ENCODE assay signal across 8 mouse cellular contexts in the genomic region with DNA sequence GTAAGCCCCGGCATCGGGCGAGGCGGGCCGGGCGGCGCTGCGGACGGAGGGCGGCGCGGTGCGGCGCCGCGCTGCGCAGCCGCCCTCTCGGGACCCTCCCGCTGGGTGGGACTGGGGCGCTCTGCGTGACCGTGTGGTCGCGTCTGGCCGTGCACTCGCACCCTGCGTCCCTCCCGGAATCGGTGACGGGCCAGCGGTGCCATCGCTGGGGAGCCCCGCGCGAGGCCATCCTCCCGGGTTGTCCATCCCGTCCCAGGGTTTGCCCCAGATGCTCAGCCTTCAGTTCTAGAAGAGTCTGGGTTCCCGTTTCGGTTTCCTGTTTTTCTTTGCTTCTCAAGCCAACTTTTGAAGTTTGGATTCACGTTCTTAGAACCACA. TPM values are rescaled to one million over a fixed set of nuclear protein-coding genes. Genes with fewer than 3 reads are reported as not detected.
DNase-seq lines count a peak whose midpoint lies in the region; ATAC-seq and TF ChIP-seq lines count a peak whose summit lies in the region.

No protein-coding gene starts in this region.

- H3K4me3 ChIP-seq in bone marrow, adult 2 months (replicated peaks; ENCODE audit: control insufficient read depth, low read depth, low read length): peak overlapping the region; percentile 87
- peak overlapping the region; percentile 91 for H3K4me3 ChIP-seq in lung, embryonic 16.5 days (ENCODE audit: low read length)

- peak overlapping the region; percentile 88 for H3K9ac ChIP-seq in lung, embryonic 16.5 days (ENCODE audit: low read length)

- H3K4me1 ChIP-seq in bone marrow, adult 2 months (ENCODE audit: control insufficient read depth, insufficient read depth, low read length): no peaks in the 10 kb centered on the region
- peaks cover 7% of the 10 kb centered on the region; the same call in 1 of the 2 replicates for H3K4me1 ChIP-seq in lung, embryonic 16.5 days (replicated peaks; ENCODE audit: control insufficient read depth, insufficient read depth, low read length)

- TF ChIP-seq POLR2A in bone marrow, adult 2 months (IDR thresholded peaks at IDR 0.05; ENCODE audit: borderline replicate concordance, control insufficient read depth, low read depth, low read length): no peak

- 0 out of 2 replicates have a peak, but pooled peaks cover 2% of the 10 kb centered on the region for H3K36me3 ChIP-seq in lung, embryonic 16.5 days (ENCODE audit: control insufficient read depth, insufficient read depth, low read length)
- H3K36me3 ChIP-seq in splenic B cell, adult 2 months (ENCODE audit: control insufficient read depth, insufficient read depth, low read length, poor library complexity, severe bottlenecking): peaks cover 2% of the 10 kb centered on the region; the same call in 1 of the 2 replicates

- no peak for TF ChIP-seq CTCF in bone marrow, adult 2 months (IDR thresholded peaks at IDR 0.05; ENCODE audit: control insufficient read depth, insufficient read depth, low read length)

- peak overlapping the region; percentile 95 for H3K27ac ChIP-seq in bone marrow, adult 2 months (ENCODE audit: control insufficient read depth, insufficient read depth, low read depth, low read length, poor library complexity)
- H3K27ac ChIP-seq in lung, embryonic 16.5 days (ENCODE audit: low read length): peak overlapping the region; percentile 80

- peak; percentile 51 for DNase-seq in heart, adult 8-10 months (ENCODE audit: low spot score)
- no peak for DNase-seq in heart, adult 18-20 months
- peak; percentile 67 for DNase-seq in 3T3-L1 (ENCODE audit: low read depth, low spot score)
- peak; percentile 68 for DNase-seq in splenic B cell, adult 2 months (ENCODE audit: low read depth, low spot score)
- no peak for DNase-seq in urinary bladder, postnatal 4 days (ENCODE audit: low spot score in 2 of 2)

- no peaks in the 10 kb centered on the region for H3K9me3 ChIP-seq in lung, embryonic 16.5 days (ENCODE audit: control insufficient read depth, low read length)

- peak overlapping the region; percentile 67 for H3K4me2 ChIP-seq in lung, embryonic 16.5 days (ENCODE audit: low read depth, low read length)

- ATAC-seq in hematopoietic stem cell, adult 5-6 weeks (replicated peaks in 1 of 2; ENCODE audit: insufficient read depth in 1 of 2, low FRiP score in 2 of 2, low TSS enrichment in 1 of 2, low read depth in 1 of 2, poor library complexity in 2 of 2, severe bottlenecking in 2 of 2): peak; percentile 50 to 65
- peak; percentile 95 for ATAC-seq in lung, embryonic 16.5 days (ENCODE audit: low read depth)

- WGBS in bone marrow, adult 2 months: 0% methylated on average over 34 of the region's 41 CpGs
- 0% methylated on average over 23 of the region's 41 CpGs for WGBS in lung, embryonic 16.5 days

- H3K27me3 ChIP-seq in lung, embryonic 16.5 days (ENCODE audit: control insufficient read depth, insufficient read depth, low read depth, low read length): no peaks in the 10 kb centered on the region
- no peaks in the 10 kb centered on the region for H3K27me3 ChIP-seq in splenic B cell, adult 2 months (ENCODE audit: control insufficient read depth, insufficient read depth, low read length, poor library complexity, severe bottlenecking)

RNA-seq across cellular contexts. Expression of gene Washc4, which starts 0.5 kb away (rescaled TPM):
- 10 to 100 TPM; 12.3 to 14.9 (median 12.9) TPM for total RNA-seq in heart, adult 8-10 months (2022)
- 10 to 100 TPM; 15.2 to 16.4 TPM for total RNA-seq in heart, adult 18-20 months (2021)
- polyA plus RNA-seq in bone marrow, adult 2 months (2011; ENCODE audit: insufficient read depth, insufficient read length, low replicate concordance, missing spikeins): 2.9 and 6.6 TPM in 2 replicates
- total RNA-seq in hematopoietic stem cell, adult 5-6 weeks (2017): 41.1 and 63.2 TPM in 2 replicates
- polyA plus RNA-seq in lung, embryonic 16.5 days (2015; fragmentation: Nextera tagmentation; extraction: Ambion mirVana): 36.6 and 38.2 TPM in 2 replicates

RNA-seq across cellular contexts. Expression of gene Aldh1l2, which starts 10.2 kb away (rescaled TPM):
- total RNA-seq in heart, adult 8-10 months (2022): 10 to 100 TPM in 3 of 4 experiments, 1 to 10 TPM in 1; 9.5 to 14.1 (median 13.7) TPM
- total RNA-seq in heart, adult 18-20 months (2021): 10 to 100 TPM; 10.3 to 13.0 TPM
- polyA plus RNA-seq in bone marrow, adult 2 months (2011; ENCODE audit: insufficient read depth, insufficient read length, low replicate concordance, missing spikeins): 3.0 TPM in 1 of 2 replicates, not detected in the other
- not detected in 2 replicates for total RNA-seq in hematopoietic stem cell, adult 5-6 weeks (2017)
- polyA plus RNA-seq in lung, embryonic 16.5 days (2015; fragmentation: Nextera tagmentation; extraction: Ambion mirVana): 2.2 and 2.5 TPM in 2 replicates

Comparison
In these comparisons a context has a peak if more than half of its experiments do, and no peak if none do; other contexts are left out.
1. DNase-seq: peak in heart, adult 8-10 months (single experiment), 3T3-L1 (single experiment) and splenic B cell, adult 2 months (single experiment); none in heart, adult 18-20 months (0 of 2) and urinary bladder, postnatal 4 days (0 of 2).
2. RNA of gene Aldh1l2, which starts 10.2 kb away (total RNA-seq): 9.5 to 14.1 TPM in heart, adult 8-10 months and 10.3 to 13.0 TPM in heart, adult 18-20 months; not detected in hematopoietic stem cell, adult 5-6 weeks; every median in the first group is over 10 times any median in the second.